Mouse (Mus musculus) liver, postnatal 0 days (tissue): ENCODE measurements around the gene Bsdc1. TPM values are rescaled to one million over a fixed set of nuclear protein-coding genes. Genes with fewer than 3 reads are reported as not detected.

Experiments
- ATAC-seq: fragments of 200-750 bp; cut with Nextera tagmentation; 2 replicates; pipeline ENCODE4 v1.8.0; 2017; ENCODE audit warnings: mild to moderate bottlenecking, moderate library complexity
- DNase-seq: peaks from one replicate; pipeline ENCODE4 v3.0.0-alpha.2; 2016
- H3K27ac ChIP-seq: fragments of 300-500 bp; sonication (generic); 2 replicates; pipeline ENCODE4 v1.5.1; 2014; ENCODE audit warnings: antibody characterized with exemption, moderate library complexity, mild to moderate bottlenecking, low read depth
- H3K27me3 ChIP-seq: fragments of 300-500 bp; sonication (generic); 2 replicates; pipeline ENCODE4 v1.6.1; 2014; ENCODE audit warnings: low read length, control low read depth, mixed read lengths; ENCODE audit not compliant: insufficient read depth
- H3K36me3 ChIP-seq: fragments of 300-500 bp; sonication (generic); replicated peaks from 2 replicates; pipeline ENCODE4 v1.6.1; 2014; ENCODE audit warnings: mild to moderate bottlenecking, control low read depth, low read length, moderate library complexity, mixed read lengths; ENCODE audit not compliant: insufficient read depth
- H3K4me1 ChIP-seq: fragments of 300-500 bp; sonication (generic); 2 replicates; pipeline ENCODE4 v1.6.1; 2014; ENCODE audit warnings: antibody characterized with exemption, mild to moderate bottlenecking, control low read depth; ENCODE audit not compliant: insufficient read depth
- H3K4me2 ChIP-seq: fragments of 300-500 bp; sonication (generic); 2 replicates; pipeline ENCODE4 v1.6.1; 2014; ENCODE audit warnings: low read depth, mild to moderate bottlenecking, low read length, moderate library complexity, mixed read lengths
- H3K4me3 ChIP-seq: fragments of 300-500 bp; sonication (generic); 2 replicates; pipeline ENCODE4 v1.5.1; 2014; ENCODE audit warnings: low read depth, low read length
- H3K9ac ChIP-seq: fragments of 300-500 bp; sonication (generic); replicated peaks from 2 replicates; pipeline ENCODE4 v1.6.1; 2014; ENCODE audit warnings: mild to moderate bottlenecking, moderate library complexity
- H3K9me3 ChIP-seq: fragments of 300-500 bp; sonication (generic); 2 replicates; pipeline ENCODE4 v1.6.1; 2016; ENCODE audit warnings: mild to moderate bottlenecking, control low read depth, low read length, mixed read lengths
- CTCF ChIP-seq: sonication (generic); IDR thresholded peaks from 2 replicates; pipeline ENCODE4 v1.5.1; 2016; ENCODE audit warnings: antibody characterized with exemption, low read depth
- EP300 ChIP-seq: IDR thresholded peaks from 2 replicates; pipeline ENCODE4 v1.6.1; 2016; ENCODE audit warnings: antibody characterized with exemption, low read depth, mild to moderate bottlenecking
- WGBS: fragments of 180-500 bp; shearing (Covaris S2); extraction: QIAGEN DNeasy Blood & Tissue Kit; methylation state at CpG from one replicate; pipeline ENCODE4 v1.1.7; 2014; ENCODE audit not compliant: insufficient replicate concordance; 5-methylcytosine and 5-hydroxymethylcytosine counted together
- polyA plus RNA-seq: library from polyadenylated mRNA; unstranded; fragments of >200 nt; fragmentation: Nextera tagmentation; extraction: Ambion mirVana; gene quantifications from 2 replicates; pipeline ENCODE4 v1.2.1, GENCODE M21; 2015

Bsdc1 gene
- polyA plus RNA-seq, 1 experiment from 2014 or later = 37.4 TPM

DNA sequence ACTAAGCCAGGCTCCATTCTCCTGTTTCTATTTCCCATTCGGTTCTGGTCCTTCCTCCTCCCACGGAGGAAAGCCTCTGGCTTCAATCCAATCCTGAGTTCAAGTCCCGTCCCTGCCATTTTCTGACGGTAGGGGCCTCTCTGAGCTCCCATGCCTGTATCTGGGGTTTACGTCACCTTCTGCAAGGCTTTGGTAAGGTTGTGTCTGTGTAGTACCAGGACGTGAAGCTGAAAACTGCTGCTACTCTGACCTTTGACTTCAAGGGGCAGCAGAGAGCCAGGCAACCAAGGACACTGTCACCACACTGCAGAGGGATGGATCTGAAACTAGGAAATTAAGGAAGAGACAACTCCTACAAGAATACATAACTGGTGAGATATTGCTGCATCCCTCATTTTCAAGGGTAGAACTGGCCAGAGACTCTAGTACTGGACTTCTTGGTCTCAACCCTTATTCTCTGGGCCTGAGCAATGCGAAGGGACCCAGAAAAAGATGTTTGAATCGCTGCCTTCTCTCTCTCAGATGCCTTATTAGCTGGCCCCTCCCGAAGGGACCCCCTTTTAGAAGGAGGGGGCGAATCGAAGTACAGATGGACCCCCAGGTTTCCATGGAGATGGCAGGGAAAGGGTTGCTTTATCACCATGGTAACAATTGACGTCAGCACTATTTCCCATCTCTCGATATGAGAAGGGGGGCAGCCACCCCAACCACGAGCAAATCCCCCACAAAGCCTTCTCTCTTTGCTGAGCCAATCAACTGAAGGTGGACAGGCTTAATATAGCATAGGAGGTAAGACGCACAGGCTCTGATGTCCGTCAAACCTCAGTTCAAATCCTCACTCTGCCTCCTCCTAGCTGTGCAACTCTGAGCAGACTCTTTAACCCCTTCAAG, 34.5 kb downstream of the Bsdc1 start:
- no peak overlapping the region for H3K9ac ChIP-seq
- H3K4me2 ChIP-seq = peak overlapping the region; percentile 2; the same call in 1 of the 2 replicates

DNA sequence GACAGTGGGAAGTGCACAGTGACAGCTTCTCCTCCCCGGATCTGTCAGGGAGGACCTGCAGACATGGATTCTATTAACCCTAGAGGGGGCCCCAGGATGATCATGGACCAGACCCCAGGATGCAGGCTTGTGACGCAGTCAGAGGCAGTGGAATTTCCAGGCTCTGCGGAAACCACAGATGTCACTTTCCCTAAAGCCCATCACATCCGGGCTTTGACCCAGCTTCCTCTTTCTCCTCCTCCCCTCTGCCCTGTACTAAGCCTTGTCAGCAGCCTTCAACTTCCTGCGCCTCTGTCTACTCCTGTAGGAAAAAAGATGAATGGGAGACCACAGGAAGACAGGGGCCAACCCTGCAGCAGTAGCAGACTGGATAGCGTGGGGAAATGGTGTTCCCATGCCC, 35.2 kb downstream of the Bsdc1 start:
- H3K4me1 ChIP-seq = peaks cover 19% of the 10 kb centered on the region

More for the DNA sequence above, 34.5 kb downstream of the Bsdc1 start:
- ATAC-seq (peak; percentile 14; the same call in 1 of the 2 replicates), DNase-seq (no peak)
- no peak overlapping the region for H3K4me3 ChIP-seq
- no peaks in the 10 kb centered on the region for H3K36me3 ChIP-seq
- H3K27me3 ChIP-seq = peaks cover 12% of the 10 kb centered on the region
- TF ChIP-seq EP300 = no peak
- TF ChIP-seq CTCF = peak; percentile 61
- peaks cover 22% of the 10 kb centered on the region for H3K4me1 ChIP-seq
- no peaks in the 10 kb centered on the region for H3K9me3 ChIP-seq
- 22% methylated on average over 16 of the region's 16 CpGs for WGBS
- H3K27ac ChIP-seq = 0 out of 2 replicates have a peak overlapping the region, but pooled peaks have one; percentile 13

GRCm38 (mm10) chr4:129498941-129499340, 37.6 kb downstream of the Bsdc1 start:
- H3K27ac ChIP-seq = peak overlapping the region; percentile 70
- H3K27me3 ChIP-seq = no peaks in the 10 kb centered on the region
- H3K9me3 ChIP-seq = no peaks in the 10 kb centered on the region
- no peak overlapping the region for H3K9ac ChIP-seq
- no peak for ATAC-seq
- no peak for DNase-seq
- H3K4me2 ChIP-seq = no peak overlapping the region
- peaks cover 26% of the 10 kb centered on the region for H3K4me1 ChIP-seq
- no peaks in the 10 kb centered on the region for H3K36me3 ChIP-seq
- 59% methylated on average over 3 of the region's 3 CpGs for WGBS
- no peak overlapping the region for H3K4me3 ChIP-seq
- no peak for TF ChIP-seq CTCF

More for the DNA sequence above, 35.2 kb downstream of the Bsdc1 start:
- 0 out of 2 replicates have a peak, but pooled peaks have one; percentile 48 for TF ChIP-seq EP300
- no peak for TF ChIP-seq CTCF
- H3K4me3 ChIP-seq = no peak overlapping the region
- H3K9ac ChIP-seq = no peak overlapping the region
- no peaks in the 10 kb centered on the region for H3K9me3 ChIP-seq
- peak; percentile 41 for DNase-seq
- WGBS = 19% methylated on average over 6 of the region's 6 CpGs
- peak; percentile 35 for ATAC-seq
- peak overlapping the region; percentile 20; the same call in 1 of the 2 replicates for H3K4me2 ChIP-seq
- H3K27ac ChIP-seq = peak overlapping the region; percentile 70; the same call in 1 of the 2 replicates
- no peaks in the 10 kb centered on the region for H3K36me3 ChIP-seq
- H3K27me3 ChIP-seq = peaks cover 5% of the 10 kb centered on the region

GRCm38 (mm10) chr4:129500017-129500416, 38.6 kb downstream of the Bsdc1 start:
- peaks cover 32% of the 10 kb centered on the region for H3K4me1 ChIP-seq

DNA sequence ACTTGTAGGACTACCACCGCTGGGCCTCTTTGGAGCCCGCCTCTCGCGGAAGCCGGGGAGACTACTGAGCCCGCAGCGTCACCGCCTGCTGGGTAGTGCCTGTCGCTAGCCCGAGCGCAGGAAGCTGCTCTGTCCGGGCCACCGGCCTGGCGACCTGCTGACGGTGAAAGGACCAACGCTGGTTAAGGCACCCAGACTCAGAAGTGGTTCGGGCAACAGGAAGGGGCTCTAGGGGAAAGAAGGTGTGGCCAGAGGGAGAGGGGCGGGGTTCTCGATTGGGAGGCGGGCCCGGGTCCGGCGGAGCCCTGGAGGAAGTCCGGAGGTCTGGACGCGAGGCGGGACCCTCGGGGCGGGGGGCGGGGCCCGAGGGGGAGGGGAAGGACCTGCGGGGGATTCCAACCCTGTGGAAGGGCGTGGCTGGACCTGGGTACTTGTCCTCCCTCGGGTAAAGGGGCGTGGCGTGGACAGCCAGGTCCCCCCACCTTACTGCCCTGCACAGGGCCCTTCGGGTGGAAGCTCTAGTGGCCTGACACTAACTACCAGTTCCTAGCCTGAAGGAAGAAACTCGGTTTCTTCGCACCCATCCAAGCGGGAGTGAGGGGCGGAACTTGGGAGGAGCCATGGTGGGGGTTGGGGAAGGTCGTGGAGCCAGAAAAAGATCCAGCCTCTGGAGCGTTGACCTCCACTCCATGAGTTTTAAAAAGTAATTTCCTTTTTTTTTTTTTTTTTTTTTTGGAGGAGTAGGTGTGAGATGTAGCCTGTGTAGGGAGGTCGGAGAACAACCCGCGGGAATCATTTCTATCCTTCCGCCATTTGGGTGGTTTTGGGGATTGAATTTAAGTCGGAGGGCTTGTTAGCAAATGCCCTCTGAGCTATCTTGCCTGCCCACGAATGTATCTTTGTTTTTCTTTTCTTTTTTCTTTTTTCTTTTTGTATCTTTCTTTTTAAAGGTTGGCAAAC, 39.5 kb downstream of the Bsdc1 start:
- peak overlapping the region; percentile 44 for H3K9ac ChIP-seq
- H3K9me3 ChIP-seq = no peaks in the 10 kb centered on the region
- 3% methylated on average over 46 of the region's 49 CpGs for WGBS
- DNase-seq = peak; percentile 90
- no peaks in the 10 kb centered on the region for H3K27me3 ChIP-seq
- H3K36me3 ChIP-seq = no peaks in the 10 kb centered on the region
- H3K4me2 ChIP-seq = peak overlapping the region; percentile 84
- peak; percentile 78 for ATAC-seq
- H3K27ac ChIP-seq = peak overlapping the region; percentile 70
- TF ChIP-seq EP300 (no peak), CTCF (no peak)
- peaks cover 32% of the 10 kb centered on the region for H3K4me1 ChIP-seq
- peak overlapping the region; percentile 54 for H3K4me3 ChIP-seq

More at GRCm38 (mm10) chr4:129500017-129500416, 38.6 kb downstream of the Bsdc1 start:
- Histone ChIP-seq H3K36me3 (no peaks in the 10 kb centered on the region), H3K9me3 (no peaks in the 10 kb centered on the region), H3K4me3 (peak overlapping the region; percentile 54; the same call in 1 of the 2 replicates), H3K27me3 (no peaks in the 10 kb centered on the region), H3K4me2 (peak overlapping the region; percentile 84), H3K27ac (peak overlapping the region; percentile 70), H3K9ac (no peak overlapping the region)
- TF ChIP-seq EP300 (no peak), CTCF (no peak)
- ATAC-seq (no peak), DNase-seq (no peak)
- 69% methylated on average over 8 of the region's 8 CpGs for WGBS
